Mouse (Mus musculus) thymus, adult 18-20 months (tissue): ENCODE data around the gene Atcay.
A peak's percentile ranks its signal among the peaks of the same experiment; 100 is the strongest.

Experiments used
- DNase-seq, 2 experiments: peaks; one replicate each; pipeline ENCODE4 v3.0.0; 2022; ENCODE audit warnings: mixed read lengths in 2 of 2

The Atcay gene

DNA sequence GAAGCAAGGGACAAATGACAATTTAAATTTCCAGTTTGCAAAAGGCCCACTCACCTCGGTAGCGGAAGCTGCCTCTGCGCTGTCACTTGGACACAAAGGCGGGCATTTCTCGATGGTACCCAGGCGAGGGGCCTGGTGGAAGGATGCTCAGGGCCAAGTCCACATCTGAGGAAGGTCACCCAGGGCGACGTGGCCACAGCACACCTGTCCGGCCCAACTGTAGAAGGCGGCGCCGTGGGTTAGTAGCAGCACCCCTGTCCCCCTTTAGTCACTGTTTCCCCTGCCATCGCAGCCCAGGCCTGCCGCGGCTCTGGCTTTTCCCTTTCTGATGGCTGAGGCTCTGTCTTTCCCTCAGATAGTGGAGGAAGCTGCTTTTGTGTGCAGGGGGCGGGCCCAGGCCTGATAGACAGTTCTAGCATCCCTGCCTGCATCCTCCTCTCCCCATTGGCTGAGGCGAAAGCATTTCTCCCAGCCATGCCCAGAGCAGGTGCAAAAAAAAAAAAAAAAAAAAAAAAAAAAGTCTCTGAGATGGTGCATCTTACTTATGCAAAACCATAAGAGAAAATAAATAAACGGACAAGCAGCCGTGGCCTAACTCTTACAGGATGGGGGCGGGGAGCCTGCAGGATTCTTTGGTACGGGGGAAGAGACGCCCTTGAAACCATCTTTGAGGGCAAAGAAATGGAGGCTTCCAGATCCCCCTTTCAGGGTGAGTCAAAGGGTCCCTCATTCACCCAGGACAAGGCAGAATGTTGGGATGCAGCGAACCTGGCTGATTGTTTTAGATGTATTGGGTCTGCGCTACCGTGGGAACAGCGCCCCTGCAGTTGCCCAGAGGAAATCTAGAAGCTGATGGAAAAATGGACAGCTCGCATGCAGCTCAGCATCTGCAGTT, at the start of gene Atcay:
TSS of gene Atcay (minus strand) at position 396 of the 895 bp plus-strand sequence.
- no peak for DNase-seq

DNA sequence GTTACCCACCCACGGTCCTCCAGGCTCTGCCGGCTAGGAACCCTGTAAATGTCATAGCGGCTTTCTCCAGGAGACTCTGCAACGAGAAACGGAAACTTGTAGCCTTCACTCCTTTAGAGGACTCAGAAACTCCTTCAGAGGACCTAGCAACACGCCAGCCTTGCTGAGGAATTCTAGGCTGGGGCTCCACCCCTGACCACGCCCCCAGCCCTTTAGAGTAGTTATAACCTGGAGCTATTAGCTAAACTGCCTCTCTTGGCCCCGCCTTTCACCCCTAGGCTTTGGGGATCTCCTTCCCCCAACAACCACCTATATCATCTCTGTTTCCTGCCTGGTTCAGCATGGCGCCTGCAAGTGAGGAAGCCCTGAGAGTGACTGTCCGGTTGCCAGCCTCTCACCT, 48.9 kb upstream of the Atcay start:
- no peak for DNase-seq

DNA sequence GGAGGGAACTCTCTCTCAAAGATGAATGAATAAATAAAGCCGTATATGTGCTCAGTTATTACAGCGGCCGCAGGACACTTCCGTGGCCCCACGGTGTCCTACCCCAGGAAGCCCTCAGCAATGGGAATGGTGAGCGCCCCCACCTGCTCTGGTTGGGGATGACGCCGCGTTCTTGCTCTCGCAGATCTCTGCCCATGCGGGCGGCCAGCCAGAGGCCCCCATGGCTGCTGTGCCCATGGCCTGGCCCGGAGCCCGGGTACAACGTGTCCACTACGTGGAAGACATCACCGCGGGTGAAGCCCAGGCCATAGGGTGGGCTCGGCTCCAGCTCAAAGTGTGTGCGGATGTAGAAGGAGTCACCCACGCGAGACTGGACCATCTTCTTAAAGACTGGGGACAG, 47.0 kb upstream of the Atcay start:
- DNase-seq, result no peak

DNA sequence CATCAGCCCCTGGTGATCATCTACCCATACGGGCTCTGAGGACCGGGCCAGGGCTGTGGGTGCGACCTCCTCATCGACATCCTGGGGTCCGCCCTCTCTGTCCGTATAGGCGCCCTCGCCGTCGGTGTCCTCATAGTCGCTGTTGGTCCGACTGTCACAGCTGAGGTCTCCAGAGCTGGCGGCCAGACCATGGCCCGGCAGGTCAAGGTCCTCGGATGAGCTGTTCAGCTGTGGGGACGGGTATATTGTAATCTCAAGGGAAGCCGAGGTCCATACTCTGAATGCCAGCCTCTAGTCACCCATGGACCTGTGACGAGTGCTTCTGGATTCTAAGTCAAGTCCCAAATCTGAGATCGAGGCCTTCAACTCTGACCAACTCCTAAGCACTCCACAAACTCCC, 43.2 kb upstream of the Atcay start:
- no peak for DNase-seq

GRCm38 (mm10) chr10:81272356-81272755, 41.7 kb upstream of the Atcay start:
- DNase-seq, result no peak

DNA sequence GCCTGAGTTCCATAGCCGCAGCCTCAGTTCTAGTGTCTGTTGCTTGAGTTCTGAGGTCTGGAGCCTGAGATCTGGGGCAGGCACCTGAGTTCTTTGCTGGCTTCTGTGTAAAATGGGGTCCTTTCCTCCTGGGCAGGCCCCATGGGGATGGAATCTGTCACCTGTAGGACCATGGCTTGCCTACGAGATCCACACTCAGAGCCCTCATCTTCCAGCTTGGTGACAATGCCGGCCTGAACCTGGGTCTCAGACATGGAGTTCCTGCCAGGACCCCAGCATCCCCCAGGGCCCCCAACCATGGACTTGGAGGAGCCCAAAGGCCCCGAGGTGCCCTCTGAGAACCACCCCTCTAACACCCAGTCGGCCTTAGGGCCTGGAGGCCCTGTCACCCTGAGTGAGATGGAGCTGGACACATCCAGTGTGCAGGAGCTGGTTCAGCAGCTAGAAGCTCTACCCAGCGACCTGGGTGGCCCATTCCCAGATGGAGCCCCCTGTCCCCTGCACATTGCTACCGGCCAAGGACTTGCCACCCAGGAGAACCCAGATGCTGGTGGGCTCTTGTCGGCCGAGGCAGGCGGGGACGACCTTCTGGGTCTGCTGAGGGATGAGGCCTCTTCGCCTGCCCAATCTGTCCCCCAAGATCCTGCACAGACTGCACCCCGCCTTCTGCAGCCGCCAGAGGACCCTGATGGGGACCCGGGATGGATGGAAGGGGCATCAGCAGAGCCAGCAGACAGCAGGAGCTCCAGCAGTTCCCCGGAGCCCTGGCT, 38.2 kb upstream of the Atcay start:
- DNase-seq, result no peak

GRCm38 (mm10) chr10:81268056-81268455, 37.4 kb upstream of the Atcay start:
- DNase-seq, result peak in 1 of 2 experiments; percentile 69

DNA sequence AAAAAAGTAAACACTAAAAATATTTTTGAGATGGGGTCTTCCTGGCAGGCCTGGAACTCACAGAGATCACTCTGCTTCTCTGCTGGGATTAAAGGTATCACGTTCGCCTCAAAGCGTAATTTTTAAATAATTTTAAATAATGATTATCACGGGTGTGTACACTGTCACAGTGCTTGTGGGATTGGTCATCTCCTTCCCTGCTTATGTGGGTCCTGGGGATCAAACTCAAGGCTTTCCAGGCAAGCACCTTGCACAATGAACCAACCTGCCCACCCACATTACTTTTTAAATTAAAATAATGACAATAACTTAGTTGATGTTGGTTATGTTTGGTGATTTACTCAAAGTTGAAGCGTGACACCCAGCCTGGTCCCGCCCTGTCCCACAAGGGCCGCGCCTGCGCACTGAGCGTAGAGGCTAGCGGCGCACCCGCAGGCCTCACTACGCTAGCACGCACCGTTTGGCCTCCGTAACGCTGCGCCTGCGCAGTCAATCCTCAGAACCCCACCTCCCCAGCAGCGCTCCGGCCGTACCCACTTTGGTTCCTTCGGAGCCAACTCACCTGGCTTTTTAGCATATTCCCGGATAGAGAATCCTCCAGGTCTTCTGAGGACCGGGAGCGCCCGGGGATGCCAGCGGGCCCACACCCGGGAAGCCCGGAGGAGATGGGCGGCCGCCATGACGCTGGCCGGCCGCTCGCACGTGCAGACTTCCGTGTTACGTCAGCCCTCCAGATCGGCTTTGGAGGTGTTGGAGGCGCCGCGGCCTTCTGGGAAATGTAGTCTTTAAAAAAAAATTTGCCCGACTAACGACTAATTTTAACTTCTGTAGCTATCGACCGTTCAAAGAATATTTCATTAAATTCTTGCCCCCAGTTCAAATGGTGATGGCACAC, 35.8 kb upstream of the Atcay start, which contains the start of the genes Mrpl54 and Apba3:
TSS of gene Mrpl54 (minus strand) at position 724 of the 895 bp plus-strand sequence.
TSS of gene Apba3 (plus strand) at position 750 of the 895 bp plus-strand sequence.
- DNase-seq, result peak; percentile 92 to 94

GRCm38 (mm10) chr10:81265540-81265939, 34.9 kb upstream of the Atcay start:
- no peak for DNase-seq

GRCm38 (mm10) chr10:81261025-81261424, 30.4 kb upstream of the Atcay start:
- DNase-seq, result no peak

GRCm38 (mm10) chr10:81259225-81259884, 28.7 kb upstream of the Atcay start:
- DNase-seq, result no peak

DNA sequence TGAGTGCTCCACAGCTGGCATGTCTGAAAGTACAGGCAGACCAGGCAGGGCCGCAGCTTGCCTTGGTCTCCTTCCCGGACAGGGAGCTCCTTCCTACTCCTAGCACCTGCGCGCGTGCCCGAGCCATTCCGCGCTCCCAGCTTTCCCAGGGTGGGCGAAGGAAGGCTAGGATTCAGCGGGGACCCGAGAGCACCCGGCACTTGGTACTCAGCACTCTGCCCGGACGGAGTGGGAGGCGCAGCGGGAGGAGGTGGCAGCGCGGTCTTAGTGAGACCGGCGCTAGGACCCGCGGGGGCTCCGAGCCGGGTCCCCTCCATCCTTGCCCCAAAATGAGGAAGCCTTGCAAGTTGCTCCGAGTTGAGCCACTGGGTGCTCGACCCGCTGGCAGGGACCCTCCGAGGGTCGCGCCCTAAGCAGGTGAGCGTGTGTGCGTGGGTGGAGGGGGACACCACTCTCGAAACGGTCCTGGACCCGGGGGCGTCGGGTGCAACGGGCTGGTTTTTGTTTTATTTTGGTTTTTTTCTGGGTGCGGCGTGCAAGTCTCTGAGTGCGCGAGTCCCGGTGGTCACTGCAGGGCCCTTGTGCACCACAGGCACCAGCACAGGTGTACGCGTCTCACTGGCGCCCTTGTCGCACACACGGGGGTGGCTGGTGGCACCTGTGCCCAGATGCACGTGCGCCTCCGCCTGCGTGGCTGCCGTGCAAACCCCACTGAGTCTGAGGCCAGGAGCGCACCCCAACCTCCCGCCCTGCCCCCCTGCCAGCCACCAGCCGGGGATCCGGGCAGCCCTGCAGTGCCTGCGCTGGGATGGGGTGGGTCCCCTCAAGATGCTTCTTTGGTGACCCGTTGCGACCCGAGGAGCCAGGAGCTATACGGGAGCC, 26.8 kb upstream of the Atcay start:
- peak in 1 of 2 experiments; percentile 53 for DNase-seq

GRCm38 (mm10) chr10:81254886-81255285, 24.3 kb upstream of the Atcay start:
- DNase-seq, result no peak

- DNase-seq, result peak; percentile 50 to 63
Measured at GRCm38 (mm10) chr10:81252424-81253419, 22.1 kb upstream of the Atcay start, which contains the start of gene Matk. Gene Matk, plus strand, starts transcription at chr10:81252935.

- DNase-seq, result no peak
Measured at GRCm38 (mm10) chr10:81249442-81249841, 18.8 kb upstream of the Atcay start.

DNA sequence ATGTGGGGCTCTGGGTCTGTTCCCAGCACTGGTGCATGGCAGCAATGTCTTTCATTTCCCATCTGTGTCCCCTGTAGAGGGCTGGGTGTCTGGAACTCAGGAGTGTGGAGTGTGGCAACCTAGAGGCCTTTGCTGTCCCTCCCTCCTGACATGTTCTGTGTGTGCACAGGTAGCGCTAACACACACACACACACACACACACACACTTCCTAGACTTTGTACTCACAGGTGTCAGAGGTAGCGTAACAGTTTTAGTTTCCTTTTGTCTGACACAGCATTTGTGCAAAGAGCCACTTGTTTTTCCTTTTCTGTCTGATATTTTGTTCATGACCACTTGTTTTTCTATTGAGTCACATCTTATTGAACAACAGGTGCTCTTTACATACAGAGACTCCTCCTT, 17.2 kb upstream of the Atcay start:
- DNase-seq, result no peak

DNA sequence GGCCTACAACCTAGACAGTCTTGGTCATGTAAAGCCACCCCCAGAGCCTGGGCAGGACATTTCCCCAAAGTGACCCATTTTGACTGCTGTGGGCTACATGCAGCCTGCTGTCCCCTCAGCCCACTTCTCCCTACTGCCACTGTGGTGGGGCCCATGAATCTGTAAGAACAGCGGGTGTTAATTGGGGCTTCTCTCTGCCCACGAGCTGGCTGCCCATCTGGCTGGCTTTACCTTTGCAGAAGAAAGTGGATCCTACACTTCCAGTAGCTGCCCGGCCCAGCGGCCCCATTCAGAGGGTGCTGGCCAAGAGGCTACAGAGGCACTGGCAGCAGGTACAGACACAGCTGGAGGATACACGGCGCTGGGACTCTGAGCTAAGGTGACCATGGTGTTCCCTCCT, 14.5 kb upstream of the Atcay start:
- no peak for DNase-seq

DNA sequence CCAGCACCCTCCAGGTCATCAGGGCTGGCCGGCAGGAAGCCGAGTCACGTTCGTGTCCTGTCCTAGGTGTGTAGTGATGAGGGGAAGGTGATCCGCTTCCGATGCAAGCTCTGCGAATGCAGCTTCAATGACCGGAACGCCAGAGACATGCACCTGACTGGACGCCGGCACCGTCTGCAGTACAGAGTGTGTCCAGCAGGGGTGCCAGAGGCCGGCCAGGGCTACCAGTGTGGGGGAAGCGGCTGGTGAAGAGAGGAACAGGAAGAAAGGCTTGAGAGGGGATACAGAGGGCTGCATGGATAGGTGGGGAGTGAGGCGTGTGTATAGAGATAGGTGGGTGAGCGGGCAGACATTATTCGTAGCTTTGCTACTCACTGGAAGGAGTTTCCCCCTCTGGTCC, 14.0 kb upstream of the Atcay start:
- peak; percentile 60 to 64 for DNase-seq

- DNase-seq, result no peak
Measured at GRCm38 (mm10) chr10:81244146-81244545, 13.5 kb upstream of the Atcay start.

DNA sequence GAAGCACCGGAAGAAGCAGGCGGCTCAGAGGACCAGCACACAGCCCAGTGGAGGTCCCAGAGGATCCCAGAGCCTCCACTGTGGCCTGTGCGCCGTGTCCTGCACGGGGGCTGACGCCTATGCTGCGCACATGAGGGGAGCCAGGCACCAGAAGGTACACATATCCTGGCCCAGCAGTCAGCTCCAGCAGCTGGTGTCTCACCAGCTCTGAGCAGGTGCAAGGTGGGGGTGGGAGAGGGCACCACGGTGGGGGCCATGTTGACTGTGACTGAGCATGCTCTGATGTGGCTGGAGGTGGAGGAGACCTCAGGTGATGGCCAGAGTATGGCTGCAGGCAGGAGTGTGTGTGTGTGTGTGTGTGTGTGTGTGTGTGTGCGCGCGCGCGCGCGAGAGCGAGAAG, 11.4 kb upstream of the Atcay start:
- DNase-seq, result no peak
